Mouse (Mus musculus): Measurements from ENCODE around the gene Mier3.

DNA sequence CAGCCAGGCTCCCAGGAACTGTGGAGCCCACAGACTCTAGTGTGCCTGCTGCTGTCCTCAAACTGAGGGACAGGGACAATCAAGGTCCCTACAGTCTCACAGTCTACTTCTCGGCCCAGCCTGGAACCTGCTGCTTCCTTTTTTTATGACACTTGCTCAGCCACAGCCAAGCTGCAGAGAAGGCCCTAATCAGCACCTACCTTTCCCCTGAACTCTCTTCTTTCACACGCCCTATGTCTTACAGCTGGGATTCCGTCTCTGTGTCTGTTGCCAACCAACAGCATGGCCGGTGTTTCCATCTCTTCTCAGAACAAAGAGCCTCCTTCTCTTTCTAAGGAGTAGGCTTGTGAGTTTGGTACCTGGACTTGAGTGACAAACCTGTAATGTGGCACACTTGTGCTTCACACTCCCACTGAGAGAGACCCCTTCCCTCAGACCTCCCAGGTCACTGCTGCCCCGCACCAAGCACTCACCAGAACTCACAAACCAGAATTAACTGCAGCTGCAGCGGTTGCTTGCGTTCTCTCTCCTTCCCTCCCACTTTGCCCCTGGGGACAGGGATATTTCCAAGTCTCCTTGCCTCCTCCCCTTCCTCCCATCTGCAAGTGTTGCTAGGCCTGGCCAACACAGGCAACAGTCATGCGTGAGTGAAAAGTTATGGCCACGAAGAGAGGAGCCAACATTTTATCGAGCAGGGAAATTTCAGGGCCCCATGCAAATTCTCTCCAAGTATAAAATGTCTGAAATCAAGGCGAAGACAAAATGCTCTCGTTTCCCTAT, 22.1 kb upstream of the Mier3 start:
- TF ChIP-seq CTCF (IDR thresholded peaks at IDR 0.05; ENCODE audit: low read depth, low read length) (no peak), POLR2AphosphoS5 (IDR thresholded peaks at IDR 0.05; ENCODE audit: insufficient replicate concordance, low read depth, low read length) (no peak), GATA2 (IDR thresholded peaks at IDR 0.05; ENCODE audit: borderline replicate concordance, low read depth, low read length) (no peak), TAL1 (conservative IDR thresholded peaks at IDR 0.05; ENCODE audit: low read depth, low read length) (no peak), GATA1 (IDR thresholded peaks at IDR 0.05; ENCODE audit: borderline replicate concordance, low read length) (no peak)

Data from G1E (cell line).